Mouse (Mus musculus) CH12.LX (cell line): Measurements from ENCODE around the gene Casr. TPM values are rescaled to one million over a fixed set of nuclear protein-coding genes. Genes with fewer than 3 reads are reported as not detected.

ENCODE experiments used
- DNase-seq: peaks from one replicate; pipeline ENCODE4 v3.0.0-alpha.2; 2013; ENCODE audit errors: extremely low read depth
- H3K27ac ChIP-seq: 2 replicates; pipeline ENCODE4 v1.5.1; 2012; ENCODE audit warnings: low read depth, mild to moderate bottlenecking, control low read depth, moderate library complexity; ENCODE audit not compliant: insufficient read depth
- H3K27me3 ChIP-seq: replicated peaks from 2 replicates; pipeline ENCODE3; 2012; ENCODE audit warnings: inconsistent platforms
- H3K36me3 ChIP-seq, 2 experiments: replicated peaks in 1 of 2; 2 replicates each; pipeline versions ENCODE3 to v1.6.1; 2012; ENCODE audit warnings: inconsistent platforms in 1 of 2, low read length in 1 of 2, mild to moderate bottlenecking in 1 of 2, mixed read lengths in 1 of 2, moderate library complexity in 1 of 2; ENCODE audit not compliant: control insufficient read depth in 1 of 2, insufficient read depth in 1 of 2
- H3K4me1 ChIP-seq, 2 experiments: 2 replicates each; pipeline ENCODE4 v1.6.1; 2012; ENCODE audit warnings: inconsistent platforms in 1 of 2, moderate library complexity in 1 of 2; ENCODE audit not compliant: insufficient read depth in 2 of 2, control insufficient read depth in 1 of 2
- H3K4me2 ChIP-seq: 2 replicates; pipeline ENCODE4 v1.6.1; 2012; ENCODE audit warnings: low read depth, mild to moderate bottlenecking, control low read depth; ENCODE audit not compliant: poor library complexity, insufficient read depth, severe bottlenecking
- H3K4me3 ChIP-seq, 3 experiments: fragments of 150-350 bp in 1 of 3; sonication (generic) in 1 of 3; replicated peaks in 1 of 3; 2 replicates each; pipeline versions ENCODE3 to v1.5.1; 2011 to 2012; ENCODE audit warnings: low read depth in 2 of 3, low read length in 2 of 3, mild to moderate bottlenecking in 2 of 3, moderate library complexity in 2 of 3, control low read depth in 1 of 3, improper control_type of control experiment in 1 of 3, inconsistent platforms in 1 of 3, mixed read lengths in 1 of 3; ENCODE audit not compliant: poor library complexity in 1 of 3
- H3K79me2 ChIP-seq: replicated peaks from 2 replicates; pipeline ENCODE4 v1.6.1; 2012; ENCODE audit warnings: mild to moderate bottlenecking, moderate library complexity; ENCODE audit not compliant: control insufficient read depth, poor library complexity, insufficient read depth, severe bottlenecking; ENCODE audit errors: extremely low read depth
- H3K9ac ChIP-seq: 2 replicates; pipeline ENCODE4 v1.6.1; 2012; ENCODE audit warnings: low read depth, mild to moderate bottlenecking, control low read depth, moderate library complexity; ENCODE audit not compliant: insufficient read depth
- H3K9me3 ChIP-seq: replicated peaks from 2 replicates; pipeline ENCODE3; 2012; ENCODE audit warnings: low read length, inconsistent platforms, mixed read lengths
- CHD1 ChIP-seq: IDR thresholded peaks from 2 replicates; pipeline ENCODE4 v1.6.1; 2012; ENCODE audit warnings: low read depth, low read length, improper control_type of control experiment, inconsistent platforms
- CHD2 ChIP-seq: IDR thresholded peaks from 2 replicates; pipeline ENCODE4 v1.6.1; 2011; ENCODE audit warnings: low read length, improper control_type of control experiment
- CTCF ChIP-seq, 2 experiments: IDR thresholded peaks in 1 of 2; conservative IDR thresholded peaks in 1 of 2; 2 replicates each; pipeline ENCODE4 v1.5.1; 2011 to 2012; ENCODE audit warnings: low read depth in 2 of 2, low read length in 2 of 2, improper control_type of control experiment in 1 of 2, inconsistent platforms in 1 of 2, mild to moderate bottlenecking in 1 of 2, moderate library complexity in 1 of 2
- ETS1 ChIP-seq: conservative IDR thresholded peaks from 2 replicates; pipeline ENCODE4 v1.6.1; 2012; ENCODE audit warnings: low read depth, mild to moderate bottlenecking, inconsistent platforms, low read length, improper control_type of control experiment, moderate library complexity
- HCFC1 ChIP-seq: IDR thresholded peaks from 2 replicates; pipeline ENCODE4 v1.6.1; 2012; ENCODE audit warnings: low read depth, mild to moderate bottlenecking, inconsistent platforms, low read length, improper control_type of control experiment
- IRF4 ChIP-seq: IDR thresholded peaks from 2 replicates; pipeline ENCODE4 v1.6.1; 2014; ENCODE audit warnings: low read depth, mild to moderate bottlenecking, inconsistent platforms, low read length, improper control_type of control experiment
- MAFK ChIP-seq: IDR thresholded peaks from 2 replicates; pipeline ENCODE4 v1.6.1; 2011; ENCODE audit warnings: low read length, improper control_type of control experiment; ENCODE audit not compliant: insufficient replicate concordance
- MAX ChIP-seq: IDR thresholded peaks from 2 replicates; pipeline ENCODE4 v1.6.1; 2011; ENCODE audit warnings: low read length, improper control_type of control experiment
- MAZ ChIP-seq: IDR thresholded peaks from 2 replicates; pipeline ENCODE4 v1.6.1; 2012; ENCODE audit warnings: low read depth, mild to moderate bottlenecking, inconsistent platforms, low read length, improper control_type of control experiment, moderate library complexity
- MEF2A ChIP-seq: IDR thresholded peaks from 2 replicates; pipeline ENCODE4 v1.6.1; 2014; ENCODE audit warnings: low read depth, mild to moderate bottlenecking, inconsistent platforms, low read length, improper control_type of control experiment, borderline replicate concordance
- NELFE ChIP-seq: IDR thresholded peaks from 2 replicates; pipeline ENCODE4 v1.6.1; 2011; ENCODE audit warnings: low read depth, low read length, improper control_type of control experiment
- PAX5 ChIP-seq: IDR thresholded peaks from 2 replicates; pipeline ENCODE4 v1.6.1; 2012; ENCODE audit warnings: low read length, inconsistent platforms, mixed read lengths
- POLR2A ChIP-seq: IDR thresholded peaks from 2 replicates; pipeline ENCODE4 v1.6.1; 2011; ENCODE audit warnings: low read depth, mild to moderate bottlenecking, improper control_type of control experiment, low read length
- RAD21 ChIP-seq: IDR thresholded peaks from 2 replicates; pipeline ENCODE4 v1.6.1; 2011; ENCODE audit warnings: low read depth, mild to moderate bottlenecking, low read length, improper control_type of control experiment, moderate library complexity
- SIN3A ChIP-seq: IDR thresholded peaks from 2 replicates; pipeline ENCODE4 v1.6.1; 2012; ENCODE audit warnings: low read length, improper control_type of control experiment, inconsistent platforms
- SMC3 ChIP-seq: IDR thresholded peaks from 2 replicates; pipeline ENCODE4 v1.6.1; 2011; ENCODE audit warnings: low read depth, low read length, improper control_type of control experiment
- TCF12 ChIP-seq: IDR thresholded peaks from 2 replicates; pipeline ENCODE4 v1.6.1; 2014; ENCODE audit warnings: low read depth, mild to moderate bottlenecking, inconsistent platforms, low read length, improper control_type of control experiment
- USF1 ChIP-seq: IDR thresholded peaks from 2 replicates; pipeline ENCODE4 v1.6.1; 2014; ENCODE audit warnings: low read depth, mild to moderate bottlenecking, inconsistent platforms, low read length, improper control_type of control experiment
- USF2 ChIP-seq: conservative IDR thresholded peaks from 2 replicates; pipeline ENCODE4 v1.6.1; 2011; ENCODE audit warnings: low read depth, low read length, improper control_type of control experiment
- ZC3H11A ChIP-seq: IDR thresholded peaks from 2 replicates; pipeline ENCODE4 v1.6.1; 2012; ENCODE audit warnings: low read depth, mild to moderate bottlenecking, inconsistent platforms, low read length, improper control_type of control experiment
- ZNF384 ChIP-seq: IDR thresholded peaks from 2 replicates; pipeline ENCODE4 v1.6.1; 2012; ENCODE audit warnings: low read depth, low read length, improper control_type of control experiment, inconsistent platforms
- dilution Hi-C: fragments of 300-500 bp; cut with MboI; formaldehyde crosslinking; loops from 2 replicates; pipeline ENCODE4 v1.14.3; 2020; ENCODE audit warnings: low sequenced_read_pairs; ENCODE audit not compliant: extremely low pct_unique_long_range_greater_than_20kb, extremely low pct_ligation_motif_present
- in situ Hi-C: fragments of 300-500 bp; cut with MboI; formaldehyde crosslinking; loops from 3 replicates; pipeline ENCODE4 v1.14.3; 2019; ENCODE audit warnings: low sequenced_read_pairs, low pct_ligation_motif_present, low pct_unique_long_range_greater_than_20kb, mixed read lengths
- polyA plus RNA-seq: library from polyadenylated mRNA; unstranded; fragments of >175 nt; gene quantifications from 2 replicates; pipeline ENCODE4 v1.2.1, GENCODE M21; 2012; ENCODE audit warnings: low read depth; ENCODE audit not compliant: insufficient read length
- total RNA-seq, 2 experiments: library from RNA; depleted of rRNA; stranded (reverse); fragments of 300-350 nt in 1 of 2; fragments of >200 nt in 1 of 2; gene quantifications; 2 replicates each; pipeline ENCODE4 v1.2.3; 2012 to 2014

Casr gene
- total and polyA plus RNA-seq, 3 experiments: 0.35 to 0.63 (median 0.59) TPM

GRCm38 (mm10) chr16:36598265-36598664, 36.3 kb upstream of the Casr start:
- Histone ChIP-seq H3K4me2 (peak overlapping the region; percentile 77), H3K27ac (peak overlapping the region; percentile 13; the same call in 1 of the 2 replicates), H3K9me3 (no peaks in the 10 kb centered on the region), H3K4me1 (peaks cover 8 to 23% of the 10 kb centered on the region in 2 experiments), H3K27me3 (no peaks in the 10 kb centered on the region), H3K9ac (peak overlapping the region; percentile 58), H3K4me3 (peak overlapping the region in 2 of 3 experiments; percentile 6 to 48), H3K79me2 (no peaks in the 10 kb centered on the region), H3K36me3 (peaks cover 13 to 29% of the 10 kb centered on the region in 2 experiments)
- peak; percentile 40 for TF ChIP-seq SMC3
- 0 out of 2 replicates have a peak, but pooled peaks have one; percentile 23 for TF ChIP-seq POLR2A
- no peak for TF ChIP-seq ZC3H11A
- TF ChIP-seq CHD2: no peak
- no peak for TF ChIP-seq USF2
- TF ChIP-seq RAD21: peak; percentile 13
- peak in 1 of 2 experiments; percentile 13; a peak in 1 of 4 replicates for TF ChIP-seq CTCF (conservative IDR thresholded peaks at IDR 0.05 in 1 of 2, IDR thresholded peaks at IDR 0.05 in 1 of 2; ENCODE audit: low read depth in 2 of 2, low read length in 2 of 2)
- 0 out of 2 replicates have a peak, but pooled peaks have one; percentile 33 for TF ChIP-seq MEF2A
- TF ChIP-seq IRF4: 0 out of 2 replicates have a peak, but pooled peaks have one; percentile 26
- peak; percentile 79 for TF ChIP-seq ETS1
- TF ChIP-seq USF1: no peak
- DNase-seq: peak; percentile 49
- in situ Hi-C loops (no loop called here), dilution Hi-C loops (no loop called here)

GRCm38 (mm10) chr16:36596671-36597410, 34.9 kb upstream of the Casr start:
- H3K9ac ChIP-seq: no peak overlapping the region
- dilution Hi-C loops (no loop called here), in situ Hi-C loops (no loop called here)
- H3K4me1 ChIP-seq: peaks cover 8 to 20% of the 10 kb centered on the region in 2 experiments
- H3K4me3 ChIP-seq: no peak overlapping the region
- H3K36me3 ChIP-seq: peaks cover 3 to 14% of the 10 kb centered on the region in 2 experiments
- H3K27me3 ChIP-seq: no peaks in the 10 kb centered on the region
- no peak overlapping the region for H3K4me2 ChIP-seq
- no peaks in the 10 kb centered on the region for H3K9me3 ChIP-seq
- H3K27ac ChIP-seq: no peak overlapping the region
- DNase-seq: no peak
- TF ChIP-seq NELFE (no peak), MAX (no peak), MEF2A (no peak)
- TF ChIP-seq, all 38 proteins: peak for 0
- no peaks in the 10 kb centered on the region for H3K79me2 ChIP-seq

- Histone ChIP-seq H3K4me3 (no peak overlapping the region), H3K36me3 (no peaks in the 10 kb centered on the region), H3K79me2 (no peaks in the 10 kb centered on the region), H3K27ac (no peak overlapping the region), H3K4me1 (peaks cover 0 to 11% of the 10 kb centered on the region in 2 experiments; a peak in 2 of 4 replicates), H3K4me2 (no peak overlapping the region), H3K9me3 (no peaks in the 10 kb centered on the region), H3K27me3 (peaks cover 1% of the 10 kb centered on the region), H3K9ac (no peak overlapping the region)
- dilution Hi-C loops: no loop called here
- in situ Hi-C loops: no loop called here
- no peak for TF ChIP-seq MAFK
- no peak for TF ChIP-seq POLR2A
- no peak for TF ChIP-seq MAX
- no peak for TF ChIP-seq MAZ
- no peak for TF ChIP-seq HCFC1
- no peak for TF ChIP-seq PAX5
- TF ChIP-seq CHD1: no peak
- TF ChIP-seq SMC3: no peak
- TF ChIP-seq TCF12: no peak
- no peak for TF ChIP-seq IRF4
- TF ChIP-seq SIN3A: no peak
- TF ChIP-seq ZNF384: no peak
- no peak for DNase-seq
These were observed 28.0 kb upstream of the Casr start for GRCm38 (mm10) chr16:36589898-36590297.
